Mouse (Mus musculus) megakaryocyte, embryonic 14.5 days (primary cell): ENCODE results near the gene Dpp6.

ENCODE experiments used
- FLI1 ChIP-seq: IDR thresholded peaks from 2 replicates; pipeline ENCODE4 v1.6.1; 2012; ENCODE audit warnings: low read length, inconsistent platforms, mixed read lengths
- GATA1 ChIP-seq: IDR thresholded peaks from 3 replicates; pipeline ENCODE4 v1.6.1; 2012; ENCODE audit warnings: mixed read lengths, low read length, inconsistent platforms, borderline replicate concordance

- TF ChIP-seq FLI1 (no peak), GATA1 (no peak)
Measured at GRCm38 (mm10) chr5:27719311-27719710, 902.3 kb downstream of the Dpp6 start.
